In the genomic region with DNA sequence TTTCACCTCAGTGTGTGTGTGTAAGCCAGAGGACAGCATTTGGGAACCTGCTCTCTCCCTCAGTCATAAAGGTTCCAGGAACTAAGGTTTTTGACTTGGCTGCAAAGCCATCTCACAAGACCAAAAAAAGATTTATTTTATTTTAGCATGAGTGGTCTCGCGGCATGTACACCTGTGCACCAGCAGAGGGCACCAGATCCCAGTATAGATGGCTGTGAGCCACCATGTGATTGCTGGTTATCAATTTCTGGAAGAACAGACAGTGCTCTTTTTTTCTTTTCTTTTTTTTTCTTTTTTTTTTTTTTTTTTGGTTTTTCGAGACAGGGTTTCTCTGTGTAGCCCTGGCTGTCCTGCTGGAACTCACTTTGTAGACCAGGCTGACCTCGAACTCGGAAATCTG, we compare ENCODE assay signal across 8 mouse cellular contexts. TPM values are rescaled to one million over a fixed set of nuclear protein-coding genes. Genes with fewer than 3 reads are reported as not detected.
DNase-seq lines count a peak whose midpoint lies in the region; ATAC-seq lines count a peak whose summit lies in the region.
"Not testable (repeated sequence)": the region's sequence is repeated elsewhere in the genome, so short reads cannot be mapped to it uniquely, and the experiment has no call there.

No protein-coding gene starts in this region.

- 51% methylated on average over 5 of the region's 5 CpGs for WGBS in hindbrain, embryonic 14.5 days

- not testable (repeated sequence) for H3K4me3 ChIP-seq in hindbrain, embryonic 14.5 days (replicated peaks; ENCODE audit: low read length)

- H3K27me3 ChIP-seq in hindbrain, embryonic 14.5 days (ENCODE audit: control insufficient read depth, insufficient read depth, low read length), result not testable (repeated sequence)

- DNase-seq in R1 (ENCODE audit: low read depth, low spot score), result peak; percentile 81
- peak; percentile 47 for DNase-seq in cerebellum, adult 8-10 months
- DNase-seq in forelimb bud, embryonic 11.5 days (ENCODE audit: low read depth, low spot score), result peak; percentile 77
- DNase-seq in hindbrain, embryonic 14.5 days (ENCODE audit: low spot score), result peak; percentile 82
- peak; percentile 43 to 78 for DNase-seq in layer of hippocampus, postnatal 25 days (ENCODE audit: extremely low spot score in 1 of 2, low spot score in 1 of 2)
- DNase-seq in right cerebral cortex, postnatal 25 days, result peak; percentile 37
- peak; percentile 56 for DNase-seq in yolk sac, embryonic 10.5 days (ENCODE audit: low spot score)

- H3K27ac ChIP-seq in hindbrain, embryonic 14.5 days, result not testable (repeated sequence)

- not testable (repeated sequence) for H3K36me3 ChIP-seq in hindbrain, embryonic 14.5 days (replicated peaks; ENCODE audit: control insufficient read depth, insufficient read depth)

- ATAC-seq in hindbrain, embryonic 14.5 days (ENCODE audit: low FRiP score), result not testable (repeated sequence)
- ATAC-seq in megakaryocyte, adult 5-6 weeks (ENCODE audit: poor library complexity, severe bottlenecking), result peak; percentile 69

- not testable (repeated sequence) for H3K9ac ChIP-seq in hindbrain, embryonic 14.5 days

- peaks cover 16% of the 10 kb centered on the region for H3K4me1 ChIP-seq in hindbrain, embryonic 14.5 days (replicated peaks; ENCODE audit: control insufficient read depth, insufficient read depth, low read length)

- H3K9me3 ChIP-seq in hindbrain, embryonic 14.5 days (ENCODE audit: control insufficient read depth, low read length), result not testable (repeated sequence)

- H3K4me2 ChIP-seq in hindbrain, embryonic 14.5 days (replicated peaks), result not testable (repeated sequence)

RNA-seq across cellular contexts. Expression of gene Psmd12, which starts 32.7 kb away (rescaled TPM):
- 159 and 165 TPM in 2 replicates for polyA plus RNA-seq in hindbrain, embryonic 14.5 days (2014; fragmentation: Nextera tagmentation; extraction: Ambion mirVana)
- total RNA-seq in layer of hippocampus, postnatal 25 days (2021), result 10 to 100 TPM; 65.9 to 72.2 TPM
- total RNA-seq in megakaryocyte, adult 5-6 weeks (2015), result 55.9 and 65.5 TPM in 2 replicates
- total RNA-seq in megakaryocyte, adult 5-6 weeks (2017), result 86.4 and 86.6 TPM in 2 replicates

RNA-seq across cellular contexts. Expression of gene Helz, which starts 35.8 kb away (rescaled TPM):
- polyA plus RNA-seq in hindbrain, embryonic 14.5 days (2014; fragmentation: Nextera tagmentation; extraction: Ambion mirVana), result 18.4 and 18.9 TPM in 2 replicates
- 10 to 100 TPM; 39.7 to 44.4 TPM for total RNA-seq in layer of hippocampus, postnatal 25 days (2021)
- 16.7 and 24.6 TPM in 2 replicates for total RNA-seq in megakaryocyte, adult 5-6 weeks (2015)
- 16.3 and 19.3 TPM in 2 replicates for total RNA-seq in megakaryocyte, adult 5-6 weeks (2017)

RNA-seq across cellular contexts. Expression of gene Pitpnc1, which starts 41.5 kb away (rescaled TPM):
- 43.3 and 45.7 TPM in 2 replicates for polyA plus RNA-seq in hindbrain, embryonic 14.5 days (2014; fragmentation: Nextera tagmentation; extraction: Ambion mirVana)
- total RNA-seq in layer of hippocampus, postnatal 25 days (2021), result 10 to 100 TPM; 53.6 to 58.3 TPM
- 14.5 and 15.4 TPM in 2 replicates for total RNA-seq in megakaryocyte, adult 5-6 weeks (2015)
- total RNA-seq in megakaryocyte, adult 5-6 weeks (2017), result 8.5 and 11.7 TPM in 2 replicates
